Mouse (Mus musculus): ENCODE results near the gene Tbx15. TPM values are rescaled to one million over a fixed set of nuclear protein-coding genes. Genes with fewer than 3 reads are reported as not detected.

Gene Tbx15
- polyA plus RNA-seq, 1 experiment from 2014 or later = 0.69 TPM

GRCm38 (mm10) chr3:99260395-99260794 is 20.2 kb downstream of the Tbx15 start:
- Histone ChIP-seq H3K4me3 (no peak overlapping the region), H3K4me1 (no peaks in the 10 kb centered on the region), H3K9me3 (no peaks in the 10 kb centered on the region), H3K36me3 (no peaks in the 10 kb centered on the region), H3K9ac (replicated peaks) (no peak overlapping the region), H3K27ac (replicated peaks) (no peak overlapping the region), H3K4me2 (replicated peaks) (no peak overlapping the region), H3K27me3 (peaks cover 96% of the 10 kb centered on the region)
- ATAC-seq (replicated peaks) = no peak
- 26% methylated on average over 2 of the region's 2 CpGs for WGBS

GRCm38 (mm10) chr3:99261371-99261791 is 21.2 kb downstream of the Tbx15 start:
- H3K27me3 ChIP-seq = peaks cover 96% of the 10 kb centered on the region
- H3K4me1 ChIP-seq = no peaks in the 10 kb centered on the region
- H3K9me3 ChIP-seq = no peaks in the 10 kb centered on the region
- no peaks in the 10 kb centered on the region for H3K36me3 ChIP-seq
- under 1% methylated on average over 18 of the region's 18 CpGs for WGBS
- no peak overlapping the region for H3K27ac ChIP-seq (replicated peaks)
- ATAC-seq (replicated peaks) = no peak
- H3K4me3 ChIP-seq = no peak overlapping the region
- H3K4me2 ChIP-seq (replicated peaks) = no peak overlapping the region
- no peak overlapping the region for H3K9ac ChIP-seq (replicated peaks)

GRCm38 (mm10) chr3:99261986-99262385 is 21.8 kb downstream of the Tbx15 start:
- no peak overlapping the region for H3K27ac ChIP-seq (replicated peaks)
- ATAC-seq (replicated peaks) = no peak
- whole genome bisulfite sequencing = 2% methylated on average over 2 of the region's 2 CpGs
- H3K4me3 ChIP-seq = no peak overlapping the region
- H3K36me3 ChIP-seq = no peaks in the 10 kb centered on the region
- H3K27me3 ChIP-seq = peaks cover 94% of the 10 kb centered on the region
- H3K9ac ChIP-seq (replicated peaks) = no peak overlapping the region
- no peak overlapping the region for H3K4me2 ChIP-seq (replicated peaks)
- no peaks in the 10 kb centered on the region for H3K9me3 ChIP-seq
- no peaks in the 10 kb centered on the region for H3K4me1 ChIP-seq

- WGBS = 8% methylated on average over 9 of the region's 9 CpGs
- no peak for ATAC-seq (replicated peaks)
- Histone ChIP-seq H3K4me1 (no peaks in the 10 kb centered on the region), H3K36me3 (no peaks in the 10 kb centered on the region), H3K4me2 (replicated peaks) (no peak overlapping the region), H3K9ac (replicated peaks) (no peak overlapping the region), H3K4me3 (no peak overlapping the region), H3K27me3 (peaks cover 81% of the 10 kb centered on the region), H3K27ac (replicated peaks) (no peak overlapping the region), H3K9me3 (no peaks in the 10 kb centered on the region)
Observed at GRCm38 (mm10) chr3:99263471-99263903, 23.3 kb downstream of the Tbx15 start.

- no peaks in the 10 kb centered on the region for H3K36me3 ChIP-seq
- H3K4me1 ChIP-seq = no peaks in the 10 kb centered on the region
- no peak overlapping the region for H3K9ac ChIP-seq (replicated peaks)
- WGBS = 15% methylated on average over 7 of the region's 7 CpGs
- no peak overlapping the region for H3K27ac ChIP-seq (replicated peaks)
- no peak for ATAC-seq (replicated peaks)
- H3K4me2 ChIP-seq (replicated peaks) = no peak overlapping the region
- no peaks in the 10 kb centered on the region for H3K9me3 ChIP-seq
- H3K27me3 ChIP-seq = peaks cover 79% of the 10 kb centered on the region
- no peak overlapping the region for H3K4me3 ChIP-seq
Observed at GRCm38 (mm10) chr3:99264695-99265094, 24.5 kb downstream of the Tbx15 start.

- Histone ChIP-seq H3K4me3 (no peak overlapping the region), H3K9ac (replicated peaks) (no peak overlapping the region), H3K9me3 (no peaks in the 10 kb centered on the region), H3K27ac (replicated peaks) (no peak overlapping the region), H3K4me1 (no peaks in the 10 kb centered on the region), H3K27me3 (peaks cover 63% of the 10 kb centered on the region), H3K4me2 (replicated peaks) (no peak overlapping the region), H3K36me3 (no peaks in the 10 kb centered on the region)
- no peak for ATAC-seq (replicated peaks)
- 23% methylated on average over 10 of the region's 10 CpGs for WGBS
Observed at GRCm38 (mm10) chr3:99266752-99267303, 26.6 kb downstream of the Tbx15 start.

GRCm38 (mm10) chr3:99277973-99278580 is 37.9 kb downstream of the Tbx15 start:
- no peaks in the 10 kb centered on the region for H3K9me3 ChIP-seq
- no peak overlapping the region for H3K4me2 ChIP-seq (replicated peaks)
- H3K4me3 ChIP-seq = no peak overlapping the region
- H3K27ac ChIP-seq (replicated peaks) = no peak overlapping the region
- 20% methylated on average over 12 of the region's 12 CpGs for WGBS
- no peak overlapping the region for H3K9ac ChIP-seq (replicated peaks)
- no peaks in the 10 kb centered on the region for H3K27me3 ChIP-seq
- H3K4me1 ChIP-seq = no peaks in the 10 kb centered on the region
- no peak for ATAC-seq (replicated peaks)
- H3K36me3 ChIP-seq = no peaks in the 10 kb centered on the region

- H3K4me2 ChIP-seq (replicated peaks) = no peak overlapping the region
- H3K27me3 ChIP-seq = no peaks in the 10 kb centered on the region
- no peaks in the 10 kb centered on the region for H3K4me1 ChIP-seq
- no peaks in the 10 kb centered on the region for H3K36me3 ChIP-seq
- H3K4me3 ChIP-seq = no peak overlapping the region
- H3K9me3 ChIP-seq = no peaks in the 10 kb centered on the region
- 88% methylated on average over 3 of the region's 3 CpGs for WGBS
- no peak for ATAC-seq (replicated peaks)
- H3K9ac ChIP-seq (replicated peaks) = no peak overlapping the region
- no peak overlapping the region for H3K27ac ChIP-seq (replicated peaks)
Observed at GRCm38 (mm10) chr3:99279718-99280117, 39.5 kb downstream of the Tbx15 start.

GRCm38 (mm10) chr3:99281453-99281852 is 41.3 kb downstream of the Tbx15 start:
- Histone ChIP-seq H3K9ac (replicated peaks) (no peak overlapping the region), H3K27me3 (no peaks in the 10 kb centered on the region), H3K4me3 (no peak overlapping the region), H3K4me2 (replicated peaks) (no peak overlapping the region), H3K4me1 (no peaks in the 10 kb centered on the region), H3K36me3 (no peaks in the 10 kb centered on the region), H3K27ac (replicated peaks) (no peak overlapping the region), H3K9me3 (no peaks in the 10 kb centered on the region)
- ATAC-seq (replicated peaks) = no peak
- 79% methylated on average over 4 of the region's 4 CpGs for WGBS

- 62% methylated on average over 2 of the region's 2 CpGs for WGBS
- no peak overlapping the region for H3K4me2 ChIP-seq (replicated peaks)
Observed at GRCm38 (mm10) chr3:99288302-99288701, 48.1 kb downstream of the Tbx15 start.

GRCm38 (mm10) chr3:99290064-99290702 is 50.0 kb downstream of the Tbx15 start:
- Histone ChIP-seq H3K4me1 (peaks cover 4% of the 10 kb centered on the region), H3K27me3 (no peaks in the 10 kb centered on the region), H3K27ac (replicated peaks) (no peak overlapping the region), H3K9ac (replicated peaks) (no peak overlapping the region), H3K9me3 (no peaks in the 10 kb centered on the region), H3K4me2 (replicated peaks) (no peak overlapping the region), H3K36me3 (no peaks in the 10 kb centered on the region), H3K4me3 (no peak overlapping the region)
- no peak for ATAC-seq (replicated peaks)
- WGBS = 18% methylated on average over 6 of the region's 6 CpGs

More at GRCm38 (mm10) chr3:99288302-99288701, 48.1 kb downstream of the Tbx15 start:
- no peaks in the 10 kb centered on the region for H3K9me3 ChIP-seq
- no peak overlapping the region for H3K27ac ChIP-seq (replicated peaks)
- no peaks in the 10 kb centered on the region for H3K36me3 ChIP-seq
- H3K4me1 ChIP-seq = peaks cover 4% of the 10 kb centered on the region
- H3K9ac ChIP-seq (replicated peaks) = no peak overlapping the region
- H3K4me3 ChIP-seq = no peak overlapping the region
- ATAC-seq (replicated peaks) = no peak
- no peaks in the 10 kb centered on the region for H3K27me3 ChIP-seq

- 79% methylated on average over 2 of the region's 2 CpGs for WGBS
- H3K4me1 ChIP-seq = peaks cover 4% of the 10 kb centered on the region
- H3K4me2 ChIP-seq (replicated peaks) = no peak overlapping the region
- H3K4me3 ChIP-seq = no peak overlapping the region
- no peaks in the 10 kb centered on the region for H3K36me3 ChIP-seq
- H3K27ac ChIP-seq (replicated peaks) = no peak overlapping the region
- ATAC-seq (replicated peaks) = no peak
- no peak overlapping the region for H3K9ac ChIP-seq (replicated peaks)
- H3K9me3 ChIP-seq = no peaks in the 10 kb centered on the region
- no peaks in the 10 kb centered on the region for H3K27me3 ChIP-seq
Observed at GRCm38 (mm10) chr3:99290878-99291277, 50.7 kb downstream of the Tbx15 start.

All from forebrain, embryonic 15.5 days (tissue).